Mouse (Mus musculus) heart, adult 9 months (tissue): ENCODE data around the gene Gna12.

Source experiments
- DNase-seq, 2 experiments: peaks; one replicate each; pipeline ENCODE4 v3.0.0; 2022; ENCODE audit warnings: low spot score in 2 of 2

The Gna12 gene

DNA sequence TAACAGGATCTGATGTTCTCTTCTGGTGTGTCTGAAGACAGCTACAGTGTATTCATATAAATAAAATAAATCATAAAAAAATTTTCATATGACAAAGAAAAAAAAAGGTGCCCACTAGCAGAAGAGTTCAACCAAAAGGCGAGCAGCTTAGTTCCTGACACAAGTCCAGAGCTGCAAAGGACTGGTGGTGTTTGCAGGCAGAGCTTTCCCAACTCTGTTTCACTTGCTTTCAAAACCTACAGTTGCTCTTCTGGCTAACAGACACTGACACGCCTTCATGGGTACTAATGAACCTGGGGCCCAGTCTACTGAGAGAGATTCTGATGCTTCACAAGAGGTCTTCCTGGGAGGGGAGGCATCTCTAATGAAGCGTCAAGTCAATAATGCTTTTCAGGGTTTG lies 34.2 kb downstream of the Gna12 start:
- no peak for DNase-seq

DNA sequence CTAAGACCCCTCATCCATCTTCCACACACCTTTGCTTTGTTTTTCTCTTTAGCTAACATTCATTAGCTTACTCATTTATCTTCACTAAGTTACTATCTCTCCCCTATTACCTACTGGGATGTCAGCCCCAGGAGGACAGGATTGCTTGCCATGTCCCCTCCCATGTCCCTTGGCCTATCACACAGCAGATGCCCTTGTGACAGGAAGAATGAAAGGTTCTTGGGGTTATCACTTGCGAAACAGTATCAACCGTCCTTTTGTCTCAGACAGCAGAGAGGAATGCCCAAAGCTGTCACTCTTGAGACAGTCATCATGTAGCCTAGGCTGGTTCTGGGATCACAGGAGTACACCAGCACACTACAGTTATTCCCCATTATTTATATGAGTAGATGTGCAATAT lies 35.1 kb downstream of the Gna12 start:
- peak; percentile 62 to 63 for DNase-seq

DNA sequence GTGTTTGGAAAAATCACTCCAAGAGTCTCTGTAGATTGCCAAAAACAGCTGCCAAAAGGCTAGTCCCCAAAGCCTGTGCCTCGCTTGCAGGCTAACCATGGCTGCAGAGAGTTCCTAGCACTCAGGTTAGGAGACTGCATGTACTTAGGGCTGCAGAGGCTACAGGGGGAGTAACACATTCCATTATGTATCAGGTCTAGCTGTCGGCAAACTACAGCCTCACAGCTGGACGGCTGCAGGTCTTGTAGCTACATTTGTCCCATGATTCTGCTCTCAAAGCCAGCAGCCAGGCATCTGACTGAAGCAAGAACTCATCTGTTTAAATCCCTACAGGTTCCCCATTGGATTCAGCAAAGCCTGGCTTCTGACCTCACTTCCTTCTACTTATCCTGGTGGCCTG lies 35.5 kb downstream of the Gna12 start:
- DNase-seq = peak; percentile 69 to 71

DNA sequence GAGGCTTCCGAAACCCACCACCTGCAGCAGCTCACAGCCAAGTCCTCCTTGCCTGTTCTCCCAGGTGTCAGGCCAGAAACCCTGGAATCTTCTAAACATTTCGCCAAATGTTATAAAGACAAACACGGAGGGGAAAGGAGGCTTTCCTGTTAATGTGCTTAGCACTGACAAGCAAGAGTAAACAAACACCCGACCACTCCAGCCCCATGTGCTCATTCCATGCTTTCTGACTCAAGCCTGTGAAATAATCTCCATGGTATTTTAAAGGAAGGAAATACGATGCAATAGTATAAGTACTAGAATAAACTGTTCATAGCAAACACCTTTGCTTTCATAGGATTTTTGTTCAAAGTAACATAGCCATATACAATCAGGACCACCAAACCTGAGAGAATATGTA lies 38.0 kb downstream of the Gna12 start:
- DNase-seq = no peak

DNA sequence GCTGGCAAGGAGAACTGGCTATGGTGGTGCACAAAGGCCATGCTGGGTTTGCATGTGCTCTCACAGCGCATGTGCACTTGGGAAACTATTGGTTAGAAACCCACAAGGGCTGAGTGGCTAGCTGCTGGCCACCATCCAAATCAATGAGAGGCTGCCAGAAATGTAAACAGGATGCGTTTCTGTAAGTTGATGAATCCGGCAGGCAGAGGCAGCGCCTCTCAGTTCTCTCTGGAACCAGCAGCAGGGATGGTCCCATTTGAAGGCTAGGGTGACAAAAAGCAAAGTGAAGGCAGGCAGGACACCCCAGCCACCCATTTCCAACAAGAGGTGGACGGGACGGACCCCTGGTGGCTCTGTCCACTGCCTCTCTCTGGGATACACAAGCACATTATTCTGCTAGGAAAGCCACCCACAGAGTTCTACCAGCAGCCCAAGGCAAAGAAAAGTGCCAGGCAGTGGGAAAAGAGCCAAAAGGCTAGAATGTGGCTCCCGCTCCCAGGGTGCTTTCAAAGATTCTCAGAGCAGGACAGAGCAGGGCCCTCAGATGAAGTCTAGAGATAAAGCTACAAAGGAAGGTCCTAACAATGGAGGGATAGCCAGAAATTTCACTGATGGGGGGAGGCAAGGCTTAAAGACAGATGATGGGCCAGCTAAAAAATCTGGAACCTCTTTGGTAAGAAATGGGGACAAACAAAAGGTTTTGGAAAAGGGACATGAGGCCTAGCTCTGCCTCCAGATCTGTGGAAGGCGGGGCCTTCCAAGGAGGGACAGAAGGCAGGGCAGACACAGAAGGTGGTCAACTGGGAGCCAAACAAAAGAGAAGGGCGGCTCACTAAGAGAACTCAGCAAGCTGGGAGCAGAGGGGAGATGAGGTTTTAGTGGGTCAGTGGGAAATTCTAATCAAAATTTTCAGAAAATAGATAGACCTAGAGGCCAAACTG lies 39.0 kb downstream of the Gna12 start:
- DNase-seq = peak; percentile 47 to 61

DNA sequence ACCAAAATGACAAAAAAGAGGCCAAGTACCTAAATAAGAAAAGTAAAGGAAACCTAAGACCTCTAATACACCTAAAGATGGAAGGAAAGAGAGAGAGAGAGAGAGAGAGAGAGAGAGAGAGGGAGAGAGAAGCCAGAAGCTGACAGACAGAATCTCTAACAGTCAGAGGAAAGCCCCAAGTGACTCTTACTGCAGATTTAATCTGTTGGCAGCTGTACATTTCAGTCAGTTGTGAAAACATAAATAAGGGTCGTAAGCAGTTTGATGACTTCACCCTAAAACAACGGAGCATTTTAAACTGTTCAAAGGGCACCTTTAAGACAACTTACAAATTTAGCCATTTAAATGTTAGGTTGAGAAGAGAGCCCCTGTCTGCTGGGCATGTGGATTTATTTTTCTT lies 39.8 kb downstream of the Gna12 start:
- DNase-seq = no peak

DNA sequence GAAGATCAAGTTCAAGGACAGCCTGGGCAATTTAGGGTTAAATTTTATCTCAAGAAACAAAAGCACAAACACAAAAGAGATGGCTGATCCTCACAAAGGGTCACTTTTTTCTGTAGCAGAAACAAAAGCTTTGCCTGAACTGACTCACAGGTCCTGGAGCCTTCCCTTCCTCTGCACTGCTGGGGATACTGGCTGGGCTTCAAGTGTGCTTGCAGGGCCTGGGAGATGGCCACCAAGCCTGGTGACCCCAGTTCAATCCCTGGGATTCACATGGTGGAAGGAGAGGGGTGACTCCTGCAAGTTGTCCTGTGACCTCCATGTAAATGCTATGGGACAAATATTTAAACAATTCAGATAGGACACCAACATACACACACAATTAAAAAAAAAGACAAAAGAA lies 40.7 kb downstream of the Gna12 start:
- no peak for DNase-seq

DNA sequence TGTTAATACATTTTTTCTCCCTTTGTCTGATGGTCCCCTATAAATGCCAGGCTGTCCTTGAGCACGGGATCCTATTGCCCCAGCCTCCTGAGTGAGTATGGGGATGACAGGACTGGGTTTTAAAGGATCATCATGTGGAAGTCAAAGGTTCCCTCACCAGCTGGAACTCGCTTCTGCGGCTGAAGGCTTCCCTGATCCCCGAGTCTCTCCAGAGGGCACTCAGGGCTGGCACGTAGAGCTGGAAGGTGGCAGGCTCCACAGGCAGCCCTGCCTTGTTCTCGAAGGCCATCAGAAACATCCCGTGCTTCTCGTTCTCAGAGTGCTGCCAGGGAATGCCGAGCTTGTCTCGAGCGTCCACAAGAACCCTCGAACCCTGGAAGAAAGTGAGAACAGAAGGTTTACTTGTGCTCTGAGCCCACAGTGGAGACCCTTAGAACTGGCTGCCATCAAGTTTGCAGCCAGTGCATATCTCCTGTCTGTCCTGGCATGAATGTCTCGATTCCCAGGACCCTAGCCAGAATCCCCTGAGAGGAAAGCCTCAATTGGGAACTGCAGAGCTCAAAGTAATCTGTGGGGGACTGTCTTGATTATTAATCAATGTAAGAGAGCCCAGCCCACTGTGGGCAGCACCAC lies 44.9 kb downstream of the Gna12 start:
- DNase-seq = peak; percentile 44 to 49

DNA sequence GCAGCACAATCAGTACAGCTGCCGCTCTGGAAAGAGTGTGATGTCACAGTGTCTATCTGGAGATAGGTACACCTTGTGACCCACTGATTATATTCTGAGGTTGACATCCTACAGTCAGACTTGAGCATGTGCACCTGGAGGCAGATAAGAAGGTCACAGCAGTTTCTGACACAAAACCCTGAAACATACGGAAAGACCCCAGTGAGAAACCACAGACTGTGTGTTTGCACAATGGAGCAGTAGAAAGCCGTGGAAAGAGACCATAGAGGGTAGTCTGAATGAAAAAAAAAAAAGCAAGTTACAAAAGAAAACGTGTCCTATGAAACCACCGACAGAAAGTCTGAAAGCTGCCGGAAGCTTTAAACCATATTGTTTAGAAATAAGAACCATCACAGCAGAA lies 45.9 kb downstream of the Gna12 start:
- no peak for DNase-seq

DNA sequence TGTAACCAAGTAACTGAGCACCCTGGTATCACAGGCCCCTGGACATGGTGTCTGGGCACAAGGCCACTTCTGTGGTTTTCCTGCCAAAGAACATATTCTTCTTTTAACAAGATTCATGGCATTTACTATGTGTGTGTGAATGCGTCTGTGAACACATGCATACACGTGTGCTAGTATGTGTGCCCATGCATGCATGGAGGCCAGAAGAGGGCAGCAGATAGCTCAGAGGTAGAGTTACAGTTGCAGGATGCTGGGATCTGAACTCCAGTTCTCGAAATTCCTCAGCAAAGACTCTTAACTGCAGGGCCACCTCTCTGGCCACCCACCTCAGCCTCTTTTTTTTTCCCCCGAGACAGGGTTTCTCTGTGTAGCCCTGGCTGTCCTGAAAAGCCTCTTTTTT lies 46.7 kb downstream of the Gna12 start:
- no peak for DNase-seq

DNA sequence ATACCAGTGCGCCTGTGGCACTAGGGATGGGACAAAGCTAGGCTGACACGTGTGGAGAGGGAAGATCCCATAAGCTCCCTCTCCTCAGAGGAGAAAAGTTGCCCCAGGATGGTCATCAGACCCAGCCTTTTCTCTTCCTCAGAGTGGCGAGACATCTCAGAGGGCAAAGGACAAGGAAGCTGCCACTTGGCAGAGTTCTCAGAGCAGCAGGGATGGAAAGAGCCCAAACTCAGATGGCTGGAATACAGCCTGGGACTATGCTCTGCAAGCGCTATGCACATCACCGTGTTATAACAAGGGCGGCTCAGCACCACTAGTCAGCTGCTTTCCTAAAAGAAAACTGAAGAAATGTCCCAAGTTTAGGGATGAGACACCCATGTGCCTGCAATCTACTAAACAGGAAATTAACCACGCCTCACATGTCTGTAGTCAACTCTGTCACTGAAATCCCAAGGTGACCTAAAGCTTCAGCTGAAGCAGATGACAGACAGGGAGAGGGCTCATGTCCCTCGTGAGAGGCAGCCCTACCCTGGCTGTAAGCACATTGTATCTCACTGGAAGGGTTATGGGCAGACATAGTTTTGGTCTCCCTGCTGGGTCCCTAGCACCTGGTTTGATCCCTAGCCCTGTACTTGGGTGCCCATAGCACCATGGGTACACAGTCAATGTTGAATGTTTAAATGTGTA lies 48.2 kb downstream of the Gna12 start:
- DNase-seq = no peak

DNA sequence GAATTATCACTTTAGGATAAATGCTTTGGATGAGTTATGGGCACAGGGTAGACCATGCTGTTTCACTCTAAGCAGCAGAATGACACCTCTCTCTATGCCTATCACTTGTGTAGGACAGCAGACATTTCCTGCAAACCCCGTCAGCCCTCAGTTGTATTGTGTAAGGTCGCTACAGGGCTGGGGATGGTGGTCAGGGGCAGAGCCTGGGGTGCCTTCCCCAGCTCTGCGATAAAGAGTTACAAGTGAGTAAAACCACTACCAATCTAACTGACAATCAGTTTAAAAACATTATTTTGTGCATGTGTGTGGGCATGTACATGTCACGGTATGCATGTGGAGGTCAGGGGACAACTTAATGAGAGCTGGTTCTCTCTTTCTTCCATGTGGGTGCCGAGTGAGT lies 49.1 kb downstream of the Gna12 start:
- no peak for DNase-seq

DNA sequence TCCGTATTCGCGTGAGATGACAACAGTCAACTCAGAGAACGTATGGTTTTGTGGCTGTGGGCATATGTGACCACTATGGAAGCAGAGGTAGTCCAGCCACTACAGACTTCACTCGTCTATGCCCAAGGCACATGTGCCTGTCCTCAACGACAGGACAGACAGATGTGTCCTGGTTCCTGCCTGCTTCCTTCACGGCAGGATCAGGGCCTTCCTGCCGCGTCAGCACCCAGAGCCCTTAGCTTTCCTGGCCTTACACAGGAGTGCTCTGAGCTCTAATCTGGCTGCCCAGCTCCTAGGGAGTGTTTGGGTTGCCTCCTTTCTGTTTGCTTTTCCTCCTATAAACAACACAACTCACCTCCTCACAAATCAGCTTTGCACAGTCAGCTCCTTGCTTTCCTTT lies 53.3 kb downstream of the Gna12 start:
- DNase-seq = no peak

DNA sequence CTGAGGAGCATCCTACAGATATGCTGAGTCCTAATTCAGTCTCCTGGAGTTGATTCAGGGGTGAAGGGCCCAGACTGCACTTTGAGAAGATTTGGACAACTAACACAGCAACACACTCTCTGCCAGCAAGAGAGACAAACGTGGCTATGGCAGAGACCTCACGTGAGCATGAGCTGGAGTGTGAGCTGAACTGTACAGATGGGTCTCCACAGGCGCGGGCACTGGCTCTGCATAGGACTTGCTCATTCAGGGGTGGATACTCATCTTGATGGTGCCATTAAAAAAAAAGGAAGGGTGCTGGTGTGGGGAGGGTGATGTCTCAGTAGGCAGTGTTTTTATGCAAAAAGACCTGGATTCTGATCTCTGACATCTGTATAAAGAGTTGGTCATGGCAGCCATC lies 55.1 kb downstream of the Gna12 start:
- no peak for DNase-seq

DNA sequence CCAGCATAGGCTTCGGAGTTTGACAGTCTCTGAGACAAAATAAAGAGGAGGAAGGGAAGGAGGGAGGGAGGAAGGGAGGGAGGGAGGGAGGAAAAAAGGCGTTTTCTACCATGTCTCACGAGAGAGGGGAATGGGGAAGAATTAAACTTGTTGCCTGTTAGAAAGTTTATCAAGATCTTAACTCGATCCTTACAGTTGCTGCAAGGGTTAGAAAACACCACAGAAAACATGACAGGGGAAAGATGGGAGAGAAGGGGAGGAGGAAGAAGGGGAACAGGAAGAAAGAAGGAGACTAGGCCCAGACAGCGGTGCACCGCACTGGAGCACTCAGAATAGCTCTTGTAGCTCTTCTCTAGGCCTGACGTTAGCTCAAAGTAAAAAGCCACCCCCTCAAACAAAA lies 58.1 kb downstream of the Gna12 start:
- no peak for DNase-seq

DNA sequence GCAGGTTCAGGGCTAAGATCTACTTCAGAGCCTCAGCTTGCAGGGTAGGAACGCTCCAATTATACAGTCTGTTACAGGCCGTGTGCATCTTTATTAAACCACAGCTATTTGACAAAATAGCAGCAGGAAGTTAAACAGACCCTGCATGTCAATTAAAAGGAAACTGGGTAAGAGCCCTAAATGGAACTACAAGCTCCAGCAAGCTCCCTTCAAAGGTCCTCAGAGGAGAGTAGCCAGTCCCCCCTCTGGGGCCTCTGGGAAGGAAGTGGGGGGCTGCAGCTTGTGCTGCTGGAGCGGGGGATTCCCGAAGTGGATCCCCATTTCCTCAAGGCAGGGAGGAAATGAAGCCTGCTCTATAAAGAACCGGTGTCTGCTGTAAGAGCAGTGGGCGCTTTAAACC lies 58.6 kb downstream of the Gna12 start:
- DNase-seq = peak in 1 of 2 experiments; percentile 39

DNA sequence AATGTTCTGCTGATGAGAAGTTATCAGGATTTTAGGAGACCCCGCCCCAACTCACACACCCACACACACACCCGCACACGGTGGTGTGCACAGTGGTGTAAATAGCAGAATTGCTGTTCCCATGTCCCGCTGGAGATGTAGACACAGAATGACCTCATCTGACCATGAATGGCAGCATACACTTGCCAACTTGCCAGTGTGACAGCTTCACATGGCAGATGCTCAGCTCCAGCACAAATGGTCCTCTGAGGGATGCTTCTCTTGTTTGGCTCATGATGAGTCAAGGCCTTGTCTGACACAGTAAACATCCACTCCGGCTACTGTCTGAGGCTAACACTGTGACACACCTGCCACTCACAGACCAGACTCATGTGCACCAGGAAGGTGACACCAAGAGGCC lies 61.9 kb downstream of the Gna12 start:
- DNase-seq = no peak

DNA sequence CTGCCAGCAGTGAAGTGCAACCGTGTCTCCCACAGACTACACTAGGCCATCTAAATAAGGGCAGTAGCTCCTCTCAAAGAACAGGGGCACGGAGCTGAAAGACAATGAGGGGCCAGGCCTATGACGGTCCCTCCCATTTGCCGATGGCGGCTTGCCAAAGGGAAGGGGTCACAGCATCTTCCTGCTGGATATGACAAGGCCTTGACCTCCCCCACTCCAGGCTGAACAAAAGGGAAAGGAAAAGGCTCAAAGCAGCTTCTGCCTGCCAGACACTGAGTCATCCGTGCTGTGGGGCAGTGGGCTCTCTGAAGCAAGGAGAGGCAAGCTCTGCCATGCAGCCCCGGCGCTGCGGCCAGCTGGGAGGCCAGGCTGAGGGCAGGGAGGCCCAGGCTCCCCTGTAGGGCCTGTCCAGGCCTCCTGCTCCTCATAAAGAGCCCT lies 62.5 kb downstream of the Gna12 start:
- peak; percentile 88 to 89 for DNase-seq

DNA sequence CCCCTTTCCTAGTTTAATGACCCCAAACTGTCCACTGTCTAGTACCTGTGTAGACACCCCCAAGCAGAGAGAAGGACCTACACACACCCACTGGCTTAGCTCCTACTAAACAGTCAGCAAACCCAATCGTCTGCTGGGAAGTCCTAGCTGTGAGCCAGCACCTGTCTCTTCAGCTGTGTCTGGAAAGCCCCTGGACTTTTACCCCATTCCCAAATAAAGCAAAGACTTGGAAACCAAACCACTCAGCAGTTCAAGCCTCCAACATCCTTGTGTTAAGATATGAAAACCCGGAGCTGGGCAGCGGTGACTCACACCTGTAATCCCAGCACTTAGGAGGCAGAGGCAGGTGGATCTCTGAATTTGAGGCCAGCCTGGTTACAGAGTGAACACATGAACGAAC lies 63.7 kb downstream of the Gna12 start:
- no peak for DNase-seq

DNA sequence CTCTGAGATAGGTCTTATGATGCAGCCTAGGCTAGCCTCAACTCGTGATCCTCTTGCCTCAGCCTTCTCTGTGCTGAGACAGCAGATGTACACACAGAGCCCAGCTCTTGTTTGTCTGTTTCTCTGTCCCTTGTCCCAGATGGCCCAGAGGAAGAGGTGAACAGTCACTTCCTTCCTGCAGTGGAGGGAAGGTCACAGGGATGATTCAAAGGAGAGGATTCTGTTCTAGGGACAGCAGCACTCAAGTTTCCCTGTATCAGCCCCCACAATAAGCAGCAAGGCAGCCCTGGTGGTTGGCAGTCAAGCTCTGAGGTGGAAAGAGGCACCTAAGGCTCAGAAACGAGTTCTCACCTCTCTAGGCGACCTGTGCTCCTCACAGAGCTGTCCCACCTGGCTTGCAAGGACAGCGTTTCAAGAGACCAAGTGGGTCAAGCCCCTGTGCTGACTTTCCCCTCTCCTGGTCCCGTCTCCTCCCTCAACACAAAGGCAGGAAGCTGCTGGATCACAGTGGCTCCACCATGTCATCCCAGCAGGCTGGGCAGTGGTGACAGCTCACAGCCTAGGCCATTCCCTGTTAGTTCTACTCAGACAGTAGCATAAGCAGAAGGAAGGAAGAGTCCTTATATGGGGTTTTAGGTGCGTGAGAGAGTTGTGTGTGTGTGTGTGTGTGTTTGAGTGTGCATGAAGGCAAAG lies 65.2 kb downstream of the Gna12 start:
- DNase-seq = peak; percentile 57 to 72

DNA sequence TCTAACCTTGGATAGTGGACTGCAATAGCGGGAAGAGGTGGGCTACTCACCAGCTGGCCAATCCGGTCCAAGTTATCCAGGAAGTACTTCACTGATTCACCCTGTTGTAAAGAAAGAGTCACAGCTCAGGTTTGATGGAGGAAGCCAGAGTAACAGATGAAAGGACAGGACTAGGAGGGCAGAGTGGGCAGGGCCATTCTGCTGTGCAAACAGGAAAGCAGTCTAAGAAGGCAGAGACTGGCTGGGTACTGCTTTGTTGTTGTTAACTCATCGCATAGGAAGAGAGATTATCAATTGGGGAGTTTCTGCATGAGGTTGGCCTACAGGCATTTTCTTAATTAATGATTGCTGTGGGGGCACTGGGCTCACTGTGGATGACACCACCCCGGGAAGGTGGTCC lies 67.7 kb downstream of the Gna12 start:
- no peak for DNase-seq

DNA sequence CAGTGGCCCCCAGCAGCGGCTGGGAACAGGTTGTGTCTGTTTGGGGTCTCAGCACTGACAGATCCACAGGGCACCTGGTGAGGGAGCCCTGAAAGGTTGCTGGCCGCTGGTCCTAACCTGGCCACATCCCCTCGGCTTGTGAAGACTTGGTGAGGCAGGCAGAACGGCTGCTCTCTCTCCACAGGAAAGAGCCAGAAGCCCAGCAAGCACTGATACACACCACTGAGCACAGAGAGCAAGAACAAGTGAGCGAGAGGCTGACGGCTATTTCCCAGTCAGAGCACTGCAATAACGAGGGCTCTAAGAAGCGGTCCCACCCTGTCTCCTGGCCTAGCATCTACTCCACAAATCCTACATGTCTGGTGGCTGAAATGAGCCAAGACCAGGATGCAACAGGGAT lies 71.4 kb downstream of the Gna12 start:
- DNase-seq = no peak
